Mouse (Mus musculus) heart, embryonic 14.5 days (tissue): ENCODE data around the gene Mrpl48. TPM values are rescaled to one million over a fixed set of nuclear protein-coding genes. Genes with fewer than 3 reads are reported as not detected.

ENCODE experiments used
- ATAC-seq: fragments of 200-750 bp; cut with Nextera tagmentation; 2 replicates; pipeline ENCODE4 v1.8.0; 2017; ENCODE audit warnings: low read depth, moderate TSS enrichment; ENCODE audit not compliant: insufficient number of reproducible peaks, insufficient read depth, low FRiP score
- H3K27ac ChIP-seq, 2 experiments: fragments of 200-500 bp in 1 of 2; fragments of 300-500 bp in 1 of 2; sonication (generic) in 1 of 2; replicated peaks in 1 of 2; 2 replicates each; pipeline ENCODE4 v1.5.1; 2012 to 2014; ENCODE audit warnings: low read depth in 2 of 2, low read length in 2 of 2, control low read depth in 1 of 2, mild to moderate bottlenecking in 1 of 2, mixed read lengths in 1 of 2; ENCODE audit not compliant: control insufficient read depth in 1 of 2, insufficient read depth in 1 of 2
- H3K27me3 ChIP-seq: fragments of 300-500 bp; sonication (generic); 2 replicates; pipeline ENCODE4 v1.6.1; 2014; ENCODE audit warnings: mild to moderate bottlenecking, low read length, control low read depth; ENCODE audit not compliant: control insufficient read depth, insufficient read depth
- H3K36me3 ChIP-seq: fragments of 300-500 bp; sonication (generic); 2 replicates; pipeline ENCODE4 v1.6.1; 2014; ENCODE audit warnings: mild to moderate bottlenecking, control low read depth, low read length, mixed read lengths; ENCODE audit not compliant: control insufficient read depth, insufficient read depth
- H3K4me1 ChIP-seq, 2 experiments: fragments of 200-500 bp in 1 of 2; fragments of 300-500 bp in 1 of 2; sonication (generic) in 1 of 2; 2 replicates each; pipeline ENCODE4 v1.6.1; 2012 to 2014; ENCODE audit warnings: low read length in 2 of 2, control low read depth in 1 of 2, mixed read lengths in 1 of 2; ENCODE audit not compliant: control insufficient read depth in 2 of 2, insufficient read depth in 2 of 2
- H3K4me2 ChIP-seq: fragments of 300-500 bp; sonication (generic); 2 replicates; pipeline ENCODE4 v1.6.1; 2014; ENCODE audit warnings: mild to moderate bottlenecking, low read length
- H3K4me3 ChIP-seq, 2 experiments: fragments of 200-500 bp in 1 of 2; fragments of 300-500 bp in 1 of 2; sonication (generic) in 1 of 2; 2 replicates each; pipeline ENCODE4 v1.5.1; 2012 to 2014; ENCODE audit warnings: low read length in 2 of 2, mild to moderate bottlenecking in 2 of 2, control low read depth in 1 of 2, low read depth in 1 of 2, moderate library complexity in 1 of 2; ENCODE audit not compliant: control insufficient read depth in 1 of 2, insufficient read depth in 1 of 2
- H3K9ac ChIP-seq: fragments of 300-500 bp; sonication (generic); 2 replicates; pipeline ENCODE4 v1.6.1; 2014; ENCODE audit warnings: mild to moderate bottlenecking, low read length
- H3K9me3 ChIP-seq: fragments of 300-500 bp; sonication (generic); 2 replicates; pipeline ENCODE4 v1.6.1; 2016; ENCODE audit warnings: low read length, control low read depth; ENCODE audit not compliant: control insufficient read depth
- WGBS: fragments of 180-500 bp; shearing (Covaris S2); extraction: QIAGEN DNeasy Blood & Tissue Kit; methylation state at CpG from one replicate; pipeline ENCODE4 v1.1.7; 2014; 5-methylcytosine and 5-hydroxymethylcytosine counted together
- polyA plus RNA-seq: library from polyadenylated mRNA; unstranded; fragments of >200 nt; fragmentation: Nextera tagmentation; extraction: Ambion mirVana; gene quantifications from 2 replicates; pipeline ENCODE4 v1.2.1, GENCODE M21; 2014

Gene Mrpl48
- 93.8 and 101 TPM in 2 replicates for polyA plus RNA-seq

- WGBS: under 1% methylated on average over 43 of the region's 43 CpGs
- Histone ChIP-seq H3K36me3 (no peaks in the 10 kb centered on the region), H3K27me3 (no peaks in the 10 kb centered on the region), H3K9me3 (no peaks in the 10 kb centered on the region), H3K27ac (peak within 1 kb of the TSS; percentile 95 to 100), H3K4me2 (peak within 1 kb of the TSS; percentile 84), H3K4me3 (peak within 1 kb of the TSS; percentile 95 to 100), H3K4me1 (peaks cover 2 to 9% of the 10 kb centered on the region in 2 experiments; a peak in 3 of 4 replicates), H3K9ac (peak within 1 kb of the TSS; percentile 100)
- peak; percentile 25 for ATAC-seq
Measured at GRCm38 (mm10) chr7:100608130-100608741, at the start of gene Mrpl48. Mrpl48 (minus strand) TSS chr7:100608301.

GRCm38 (mm10) chr7:100656739-100657138 is 48.6 kb upstream of the Mrpl48 start:
- Histone ChIP-seq H3K4me3 (no peak overlapping the region), H3K4me1 (peaks cover 0 to 3% of the 10 kb centered on the region in 2 experiments; a peak in 1 of 4 replicates), H3K27me3 (no peaks in the 10 kb centered on the region), H3K9me3 (no peaks in the 10 kb centered on the region), H3K4me2 (no peak overlapping the region), H3K27ac (no peak overlapping the region), H3K36me3 (no peaks in the 10 kb centered on the region), H3K9ac (no peak overlapping the region; the same call in 1 of the 2 replicates)
- no peak for ATAC-seq
- WGBS: 38% methylated on average over 5 of the region's 5 CpGs

GRCm38 (mm10) chr7:100654441-100654840 is 46.3 kb upstream of the Mrpl48 start:
- no peak overlapping the region for H3K4me2 ChIP-seq
- H3K9ac ChIP-seq: no peak overlapping the region
- no peaks in the 10 kb centered on the region for H3K9me3 ChIP-seq
- no peak overlapping the region for H3K4me3 ChIP-seq
- H3K27me3 ChIP-seq: no peaks in the 10 kb centered on the region
- ATAC-seq: no peak
- 76% methylated on average over 8 of the region's 8 CpGs for WGBS
- no peaks in the 10 kb centered on the region for H3K36me3 ChIP-seq
- no peak overlapping the region for H3K27ac ChIP-seq
- peaks cover 0 to 5% of the 10 kb centered on the region in 2 experiments; a peak in 1 of 4 replicates for H3K4me1 ChIP-seq

GRCm38 (mm10) chr7:100653480-100654266 is 45.6 kb upstream of the Mrpl48 start:
- H3K4me3 ChIP-seq: no peak overlapping the region
- H3K9me3 ChIP-seq: no peaks in the 10 kb centered on the region
- H3K4me2 ChIP-seq: no peak overlapping the region
- WGBS: 81% methylated on average over 9 of the region's 9 CpGs
- no peaks in the 10 kb centered on the region for H3K27me3 ChIP-seq
- no peak for ATAC-seq
- H3K36me3 ChIP-seq: no peaks in the 10 kb centered on the region
- no peak overlapping the region for H3K27ac ChIP-seq
- H3K4me1 ChIP-seq: peaks cover 0 to 6% of the 10 kb centered on the region in 2 experiments; a peak in 1 of 4 replicates
- H3K9ac ChIP-seq: no peak overlapping the region

DNA sequence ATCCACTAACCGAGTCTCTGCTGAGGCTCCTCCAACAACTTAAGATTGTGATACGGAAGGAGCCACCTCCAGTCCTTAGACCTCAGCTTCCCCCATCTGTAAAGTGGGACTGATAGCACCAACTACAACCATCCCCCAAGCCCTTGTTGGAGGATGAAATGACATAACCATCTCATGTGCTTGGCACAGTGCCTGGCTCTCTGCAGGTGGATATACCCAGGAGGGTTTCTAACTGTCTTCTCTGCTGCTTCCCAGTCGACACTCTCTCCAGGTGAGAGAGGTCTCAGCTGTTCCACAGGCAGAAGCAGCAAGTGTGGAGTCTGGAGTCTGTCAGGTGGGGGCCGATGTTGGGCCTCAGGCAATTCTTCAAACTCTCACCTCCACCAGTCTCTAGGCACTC is 42.9 kb upstream of the Mrpl48 start:
- H3K4me1 ChIP-seq: peaks cover 0 to 2% of the 10 kb centered on the region in 2 experiments; a peak in 1 of 4 replicates
- 65% methylated on average over 4 of the region's 4 CpGs for WGBS
- no peak overlapping the region for H3K4me2 ChIP-seq
- no peak overlapping the region for H3K27ac ChIP-seq
- H3K36me3 ChIP-seq: no peaks in the 10 kb centered on the region
- H3K4me3 ChIP-seq: no peak overlapping the region
- H3K27me3 ChIP-seq: no peaks in the 10 kb centered on the region
- H3K9ac ChIP-seq: no peak overlapping the region
- ATAC-seq: no peak
- H3K9me3 ChIP-seq: no peaks in the 10 kb centered on the region

- Histone ChIP-seq H3K4me2 (no peak overlapping the region), H3K4me1 (peaks cover 0 to 2% of the 10 kb centered on the region in 2 experiments; a peak in 1 of 4 replicates), H3K36me3 (no peaks in the 10 kb centered on the region), H3K9me3 (no peaks in the 10 kb centered on the region), H3K4me3 (no peak overlapping the region), H3K27me3 (no peaks in the 10 kb centered on the region), H3K27ac (no peak overlapping the region), H3K9ac (no peak overlapping the region)
- ATAC-seq: no peak
- 81% methylated on average over 6 of the region's 6 CpGs for whole genome bisulfite sequencing
Measured at GRCm38 (mm10) chr7:100650421-100650820, 42.3 kb upstream of the Mrpl48 start.

DNA sequence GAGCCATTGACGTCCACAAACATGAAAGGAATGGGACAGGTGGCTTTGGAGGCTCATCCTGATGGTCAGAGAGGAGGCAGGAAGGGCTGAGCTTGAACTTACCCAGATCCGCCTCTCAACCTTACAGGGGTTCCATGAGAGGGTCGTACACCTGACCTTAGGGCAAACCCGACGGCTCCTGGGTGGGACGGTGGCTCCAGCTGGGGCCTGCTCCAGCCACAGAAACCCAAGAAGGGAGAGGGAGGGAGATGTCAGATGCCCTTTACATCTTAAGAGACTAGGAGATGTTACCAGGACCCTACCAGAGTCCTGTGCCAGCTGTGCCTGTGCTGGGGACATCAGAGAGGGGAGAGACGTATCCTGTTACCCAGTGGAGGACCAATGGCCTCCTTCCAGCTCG is 41.7 kb upstream of the Mrpl48 start:
- no peak for ATAC-seq
- Histone ChIP-seq H3K36me3 (no peaks in the 10 kb centered on the region), H3K27ac (no peak overlapping the region), H3K4me1 (peaks cover 0 to 2% of the 10 kb centered on the region in 2 experiments; a peak in 1 of 4 replicates), H3K27me3 (no peaks in the 10 kb centered on the region), H3K9ac (no peak overlapping the region), H3K9me3 (no peaks in the 10 kb centered on the region), H3K4me2 (no peak overlapping the region), H3K4me3 (no peak overlapping the region)
- WGBS: 74% methylated on average over 8 of the region's 8 CpGs
